Mouse (Mus musculus) C2C12 (cell line): ENCODE results near the gene Raly.

ENCODE experiments used
- CEBPB ChIP-seq: IDR thresholded peaks from one replicate; pipeline ENCODE4 v1.6.1; 2011; ENCODE audit warnings: low read depth, mild to moderate bottlenecking, control low read depth, moderate library complexity
- CTCF ChIP-seq: IDR thresholded peaks from one replicate; pipeline ENCODE4 v1.5.1; 2011; ENCODE audit not compliant: control insufficient read depth, insufficient read depth, insufficient read length
- FOSL1 ChIP-seq: IDR thresholded peaks from one replicate; pipeline ENCODE4 v1.8.0; 2011; ENCODE audit warnings: mild to moderate bottlenecking, low read length; ENCODE audit not compliant: poor library complexity, insufficient read depth, severe bottlenecking
- MYOD1 ChIP-seq: IDR thresholded peaks from one replicate; pipeline ENCODE4 v1.6.1; 2011; ENCODE audit warnings: low read depth; ENCODE audit not compliant: control insufficient read depth, insufficient read length
- USF1 ChIP-seq: IDR thresholded peaks from one replicate; pipeline ENCODE4 v1.6.1; 2011; ENCODE audit warnings: low read depth, mild to moderate bottlenecking, control low read depth, moderate library complexity

GRCm38 (mm10) chr2:154836537-154836936, 45.6 kb downstream of the Raly start:
- TF ChIP-seq CTCF: no peak
- no peak for TF ChIP-seq CEBPB
- no peak for TF ChIP-seq MYOD1
- TF ChIP-seq USF1: no peak
- no peak for TF ChIP-seq FOSL1
